Mouse (Mus musculus) limb, embryonic 10.5 days (tissue): ENCODE measurements around the gene Lpar2. TPM values are rescaled to one million over a fixed set of nuclear protein-coding genes. Genes with fewer than 3 reads are reported as not detected.

Source experiments
- DNase-seq: peaks from one replicate; pipeline ENCODE4 v3.0.0-alpha.2; 2017; ENCODE audit warnings: low spot score
- H3K27ac ChIP-seq: fragments of 300-500 bp; sonication (generic); 2 replicates; pipeline ENCODE4 v1.5.1; 2016; ENCODE audit warnings: mild to moderate bottlenecking
- H3K27me3 ChIP-seq: fragments of 300-500 bp; sonication (generic); 2 replicates; pipeline ENCODE4 v1.6.1; 2016; ENCODE audit warnings: low read depth, mild to moderate bottlenecking; ENCODE audit not compliant: poor library complexity, severe bottlenecking
- H3K36me3 ChIP-seq: fragments of 300-500 bp; sonication (generic); 2 replicates; pipeline ENCODE4 v1.6.1; 2016; ENCODE audit warnings: mild to moderate bottlenecking, moderate library complexity
- H3K4me1 ChIP-seq: fragments of 300-500 bp; sonication (generic); 2 replicates; pipeline ENCODE4 v1.6.1; 2016
- H3K4me3 ChIP-seq: fragments of 300-500 bp; sonication (generic); 2 replicates; pipeline ENCODE4 v1.5.1; 2016; ENCODE audit warnings: mild to moderate bottlenecking, moderate library complexity
- H3K9me3 ChIP-seq: fragments of 300-500 bp; sonication (generic); replicated peaks from 2 replicates; pipeline ENCODE4 v1.6.1; 2016; ENCODE audit warnings: mild to moderate bottlenecking
- WGBS: fragments of 180-500 bp; shearing (Covaris S2); methylation state at CpG from one replicate; pipeline ENCODE4 v1.1.7; 2016; 5-methylcytosine and 5-hydroxymethylcytosine counted together
- polyA plus RNA-seq: library from polyadenylated mRNA; unstranded; fragments of >200 nt; fragmentation: Nextera tagmentation; extraction: Ambion mirVana; gene quantifications from 2 replicates; pipeline ENCODE4 v1.2.1, GENCODE M21; 2016

Lpar2 gene
- polyA plus RNA-seq: 1.4 and 1.6 TPM in 2 replicates

GRCm38 (mm10) chr8:69822386-69823191, at the start of gene Lpar2:
Gene Lpar2, plus strand, starts transcription at chr8:69822429.
- Histone ChIP-seq H3K36me3 (peaks cover 58% of the 10 kb centered on the region), H3K9me3 (no peaks in the 10 kb centered on the region), H3K4me1 (peaks cover 43% of the 10 kb centered on the region), H3K27me3 (no peaks in the 10 kb centered on the region), H3K27ac (peak within 1 kb of the TSS; percentile 91), H3K4me3 (peak within 1 kb of the TSS; percentile 74)
- WGBS: under 1% methylated on average over 33 of the region's 35 CpGs
- DNase-seq: peak; percentile 89

- H3K4me3 ChIP-seq: peak within 1 kb of the TSS; percentile 78
- peaks cover 30% of the 10 kb centered on the region for H3K36me3 ChIP-seq
- H3K9me3 ChIP-seq: no peaks in the 10 kb centered on the region
- no peaks in the 10 kb centered on the region for H3K27me3 ChIP-seq
- under 1% methylated on average over 41 of the region's 41 CpGs for whole genome bisulfite sequencing
- H3K27ac ChIP-seq: peak within 1 kb of the TSS; percentile 98
- peaks cover 35% of the 10 kb centered on the region for H3K4me1 ChIP-seq
- peak; percentile 89 for DNase-seq
Observed at GRCm38 (mm10) chr8:69774503-69775148, 47.6 kb upstream of the Lpar2 start, which contains the start of gene Gm20422. Gene Gm20422, minus strand, starts transcription at chr8:69774886.

GRCm38 (mm10) chr8:69775149-69775534, 47.1 kb upstream of the Lpar2 start:
- peak overlapping the region; percentile 98 for H3K27ac ChIP-seq
- no peak for DNase-seq
- peaks cover 31% of the 10 kb centered on the region for H3K4me1 ChIP-seq
- H3K36me3 ChIP-seq: peaks cover 25% of the 10 kb centered on the region
- no peaks in the 10 kb centered on the region for H3K27me3 ChIP-seq
- 65% methylated on average over 2 of the region's 2 CpGs for WGBS
- peak overlapping the region; percentile 78 for H3K4me3 ChIP-seq
- no peaks in the 10 kb centered on the region for H3K9me3 ChIP-seq

- WGBS: 70% methylated on average over 12 of the region's 12 CpGs
Observed at GRCm38 (mm10) chr8:69777111-69777510, 45.1 kb upstream of the Lpar2 start.

GRCm38 (mm10) chr8:69789105-69789504, 33.1 kb upstream of the Lpar2 start:
- Histone ChIP-seq H3K4me1 (peaks cover 23% of the 10 kb centered on the region), H3K4me3 (no peak overlapping the region), H3K36me3 (peaks cover 16% of the 10 kb centered on the region), H3K27me3 (no peaks in the 10 kb centered on the region), H3K27ac (no peak overlapping the region), H3K9me3 (no peaks in the 10 kb centered on the region)
- WGBS: 90% methylated on average over 5 of the region's 5 CpGs
- peak; percentile 18 for DNase-seq

More at GRCm38 (mm10) chr8:69777111-69777510, 45.1 kb upstream of the Lpar2 start:
- H3K27me3 ChIP-seq: no peaks in the 10 kb centered on the region
- H3K36me3 ChIP-seq: peaks cover 7% of the 10 kb centered on the region; the same call in 1 of the 2 replicates
- no peak overlapping the region for H3K4me3 ChIP-seq
- no peaks in the 10 kb centered on the region for H3K9me3 ChIP-seq
- H3K27ac ChIP-seq: no peak overlapping the region
- DNase-seq: no peak
- H3K4me1 ChIP-seq: peaks cover 21% of the 10 kb centered on the region

DNA sequence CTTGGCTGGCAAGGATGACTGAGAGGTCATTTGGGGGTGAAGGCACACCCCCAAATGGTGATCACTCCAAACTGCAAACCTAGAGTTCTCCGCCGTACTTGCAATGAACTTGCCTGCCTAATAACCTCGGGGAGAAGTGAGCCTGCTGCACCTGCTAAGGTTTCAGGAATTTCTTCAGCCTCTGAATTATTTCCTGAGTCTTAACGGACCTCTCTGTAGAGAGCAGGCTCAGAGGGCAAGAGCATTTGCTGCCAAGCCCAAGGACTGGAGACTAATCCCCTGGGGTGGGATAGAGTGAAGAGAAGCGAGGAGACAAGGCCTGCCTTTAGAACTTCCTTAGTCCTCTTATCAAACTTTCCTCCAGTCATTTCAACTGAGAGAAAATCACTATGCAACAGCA, 32.5 kb upstream of the Lpar2 start:
- DNase-seq: peak; percentile 25
- peaks cover 23% of the 10 kb centered on the region for H3K4me1 ChIP-seq
- H3K4me3 ChIP-seq: peak overlapping the region; percentile 100
- H3K27ac ChIP-seq: no peak overlapping the region
- H3K36me3 ChIP-seq: peaks cover 22% of the 10 kb centered on the region
- 78% methylated on average over 5 of the region's 5 CpGs for WGBS
- no peaks in the 10 kb centered on the region for H3K27me3 ChIP-seq
- H3K9me3 ChIP-seq: no peaks in the 10 kb centered on the region

GRCm38 (mm10) chr8:69790364-69790763, 31.9 kb upstream of the Lpar2 start:
- Histone ChIP-seq H3K36me3 (peaks cover 29% of the 10 kb centered on the region), H3K27ac (peak overlapping the region; percentile 96), H3K4me1 (peaks cover 23% of the 10 kb centered on the region), H3K9me3 (no peaks in the 10 kb centered on the region), H3K27me3 (no peaks in the 10 kb centered on the region), H3K4me3 (peak overlapping the region; percentile 100)
- no peak for DNase-seq
- 34% methylated on average over 11 of the region's 11 CpGs for WGBS

DNA sequence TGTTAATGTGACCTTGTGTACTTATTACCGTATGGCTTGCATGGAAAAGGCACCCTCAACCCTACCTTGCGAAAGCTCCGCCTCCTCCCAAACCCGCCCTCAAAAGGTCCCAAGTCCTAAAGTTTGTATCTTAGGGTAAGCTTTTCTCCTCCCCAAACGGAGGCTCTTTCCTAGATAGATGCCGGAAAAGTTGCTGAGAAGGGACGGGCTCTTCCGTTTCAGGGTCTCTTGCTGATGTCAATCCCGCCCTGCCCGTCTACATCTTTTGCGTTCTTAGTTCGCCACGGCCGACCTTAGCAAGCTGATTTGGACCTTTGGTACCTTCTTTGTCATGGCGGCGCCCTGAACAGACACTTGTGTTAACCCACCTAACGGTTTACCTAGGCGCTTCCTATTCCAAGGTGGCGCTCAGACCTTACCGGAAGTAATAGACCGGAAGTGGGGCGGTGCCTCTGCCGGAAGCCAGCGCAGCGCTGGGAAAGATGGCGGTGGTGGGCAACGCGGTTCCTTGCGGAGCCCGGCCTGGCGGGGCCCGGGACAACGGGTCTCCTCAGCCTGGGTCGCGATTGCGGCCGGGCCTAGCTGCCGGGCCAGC, 31.4 kb upstream of the Lpar2 start, which contains the start of the genes Atp13a1 and Zfp866:
Gene Atp13a1 (plus strand): TSS at position 391 of the 595 bp plus-strand sequence.
Gene Zfp866 (minus strand): TSS at position 406 of the 595 bp plus-strand sequence.
- Histone ChIP-seq H3K9me3 (no peaks in the 10 kb centered on the region), H3K4me1 (peaks cover 23% of the 10 kb centered on the region), H3K36me3 (peaks cover 34% of the 10 kb centered on the region), H3K27ac (peak within 1 kb of the TSS; percentile 96), H3K27me3 (no peaks in the 10 kb centered on the region), H3K4me3 (peak within 1 kb of the TSS; percentile 100)
- WGBS: under 1% methylated on average over 38 of the region's 38 CpGs
- peak; percentile 94 for DNase-seq

DNA sequence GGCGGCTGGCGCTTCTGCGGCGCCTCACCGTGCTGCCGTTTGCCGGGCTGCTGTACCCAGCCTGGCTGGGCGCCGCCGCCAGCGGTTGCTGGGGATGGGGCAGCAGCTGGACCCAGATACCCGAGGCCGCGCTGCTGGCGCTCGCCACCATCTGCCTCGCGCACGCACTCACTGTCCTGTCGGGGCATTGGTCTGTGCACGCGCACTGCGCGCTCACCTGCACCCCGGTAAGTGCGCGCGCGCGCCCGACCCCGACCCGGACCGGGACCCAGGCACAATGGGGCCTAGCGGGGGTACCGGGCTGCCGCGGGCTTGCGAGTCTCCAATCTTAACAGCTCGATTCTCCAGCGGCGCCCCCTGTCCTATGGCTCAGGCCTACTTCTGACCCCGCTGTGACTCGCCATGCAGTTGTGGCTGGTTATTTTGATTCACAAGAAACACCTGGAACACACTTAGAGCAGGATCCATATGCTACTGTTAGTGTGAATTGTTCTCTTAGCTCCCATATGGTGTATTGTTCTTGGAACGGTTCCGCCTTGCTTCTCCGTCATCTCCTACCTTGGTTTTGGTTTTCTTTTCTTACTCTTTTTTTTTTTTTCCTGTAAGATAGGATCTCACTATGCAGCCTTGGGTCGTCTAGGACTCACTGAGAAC, 30.7 kb upstream of the Lpar2 start:
- H3K27ac ChIP-seq: peak overlapping the region; percentile 96
- H3K9me3 ChIP-seq: no peaks in the 10 kb centered on the region
- H3K4me1 ChIP-seq: peaks cover 23% of the 10 kb centered on the region
- under 1% methylated on average over 48 of the region's 48 CpGs for WGBS
- peak; percentile 76 for DNase-seq
- H3K36me3 ChIP-seq: peaks cover 40% of the 10 kb centered on the region
- H3K4me3 ChIP-seq: peak overlapping the region; percentile 100
- H3K27me3 ChIP-seq: no peaks in the 10 kb centered on the region

- Histone ChIP-seq H3K9me3 (no peaks in the 10 kb centered on the region), H3K4me3 (no peak overlapping the region), H3K4me1 (peaks cover 23% of the 10 kb centered on the region), H3K27me3 (no peaks in the 10 kb centered on the region), H3K36me3 (peaks cover 62% of the 10 kb centered on the region), H3K27ac (no peak overlapping the region)
- DNase-seq: no peak
- WGBS: 86% methylated on average over 4 of the region's 4 CpGs
Observed at GRCm38 (mm10) chr8:69793666-69794065, 28.6 kb upstream of the Lpar2 start.

GRCm38 (mm10) chr8:69794096-69794495, 28.1 kb upstream of the Lpar2 start:
- Histone ChIP-seq H3K36me3 (peaks cover 66% of the 10 kb centered on the region), H3K9me3 (no peaks in the 10 kb centered on the region), H3K27me3 (no peaks in the 10 kb centered on the region), H3K4me1 (peaks cover 23% of the 10 kb centered on the region), H3K27ac (no peak overlapping the region), H3K4me3 (no peak overlapping the region)
- no peak for DNase-seq
- 94% methylated on average over 3 of the region's 3 CpGs for WGBS

GRCm38 (mm10) chr8:69794901-69795300, 27.3 kb upstream of the Lpar2 start:
- Histone ChIP-seq H3K4me3 (no peak overlapping the region), H3K4me1 (peaks cover 19% of the 10 kb centered on the region), H3K27me3 (no peaks in the 10 kb centered on the region), H3K27ac (no peak overlapping the region), H3K9me3 (no peaks in the 10 kb centered on the region), H3K36me3 (peaks cover 74% of the 10 kb centered on the region)
- no peak for DNase-seq
- 98% methylated on average over 6 of the region's 6 CpGs for WGBS
